Mouse (Mus musculus): Measurements from ENCODE around the gene Dpagt1.
"Not testable (repeated sequence)": the region's sequence is repeated elsewhere in the genome, so short reads cannot be mapped to it uniquely, and the experiment has no call there.

Dpagt1 gene

DNA sequence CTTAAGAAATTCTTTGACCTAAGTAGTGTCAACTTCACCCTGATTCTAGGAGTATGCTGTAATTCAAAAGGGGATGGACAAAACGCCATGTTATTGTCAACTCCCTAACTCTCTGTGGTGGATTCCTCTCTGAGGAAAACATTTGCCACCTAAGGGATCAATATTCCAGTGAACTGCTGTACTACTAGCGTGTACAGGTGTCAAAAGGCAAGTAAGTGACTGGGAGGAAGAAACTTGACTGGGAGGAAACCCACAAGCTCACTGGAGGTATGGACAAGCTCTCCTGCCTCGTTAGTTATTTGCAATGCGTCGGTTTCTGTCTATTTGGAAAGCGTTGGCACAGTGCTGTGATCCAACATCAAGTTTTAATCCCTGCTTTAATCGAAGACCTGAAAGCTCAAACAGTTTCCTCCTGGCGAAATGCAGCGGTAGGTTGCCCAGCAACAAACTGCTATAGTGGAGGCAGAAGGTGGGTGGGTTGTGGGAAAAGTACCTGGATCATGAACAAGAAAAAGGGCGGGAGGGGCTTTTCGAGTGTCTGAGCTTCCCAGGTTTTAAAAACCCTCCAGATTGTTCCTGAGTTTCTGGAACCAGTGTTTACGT, at the start of gene Dpagt1:
TSS of gene Dpagt1 (plus strand) at position 252 of the 603 bp plus-strand sequence.
- DNase-seq = no peak

DNA sequence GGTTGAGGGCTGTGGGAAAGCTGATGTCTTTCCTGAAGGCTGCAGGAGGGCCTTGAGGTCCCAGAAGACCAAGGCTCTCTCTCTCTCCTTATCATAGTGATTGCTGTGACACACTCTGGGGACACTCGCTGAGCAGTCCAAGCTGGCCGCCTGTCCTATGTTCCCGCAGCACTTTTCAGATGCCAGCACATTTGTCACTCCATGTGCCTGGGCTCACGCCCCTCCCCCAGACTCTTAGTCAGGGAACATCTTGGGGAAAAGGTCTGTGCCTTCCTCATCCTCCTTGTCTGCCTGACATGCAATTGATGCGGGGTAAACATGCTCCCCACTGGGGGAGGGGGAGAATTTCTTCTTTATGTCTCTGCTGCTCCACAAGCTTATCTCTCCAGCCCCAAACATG, 42.6 kb upstream of the Dpagt1 start:
- DNase-seq = no peak

DNA sequence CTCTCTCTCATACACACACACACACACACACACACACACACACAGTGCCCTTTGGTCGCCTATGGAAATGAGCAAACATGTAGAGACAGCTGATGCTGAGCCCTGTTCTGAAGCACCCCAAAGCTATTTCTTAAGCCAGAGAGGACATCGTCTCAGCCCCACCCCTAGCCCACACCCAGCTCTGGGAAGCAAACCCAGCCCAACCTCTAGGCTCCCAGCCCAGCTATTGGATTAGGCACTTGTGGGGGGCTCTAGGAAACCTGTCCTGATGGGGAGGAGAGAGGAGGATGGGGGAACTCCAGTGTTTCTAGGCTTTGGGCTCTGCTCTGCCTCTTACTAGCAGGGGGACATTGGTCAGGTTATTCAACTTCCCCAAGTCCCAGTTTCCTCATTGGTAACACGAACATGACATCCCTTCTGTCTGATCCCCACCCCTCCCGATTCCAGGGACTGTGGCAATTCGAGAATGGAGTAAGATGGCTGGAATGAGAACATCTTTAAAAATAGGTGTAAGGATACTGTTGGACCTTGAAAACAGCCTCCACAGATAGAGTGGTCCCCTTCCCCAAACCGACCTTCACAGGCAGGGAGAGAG, 39.5 kb upstream of the Dpagt1 start:
- DNase-seq = no peak

DNA sequence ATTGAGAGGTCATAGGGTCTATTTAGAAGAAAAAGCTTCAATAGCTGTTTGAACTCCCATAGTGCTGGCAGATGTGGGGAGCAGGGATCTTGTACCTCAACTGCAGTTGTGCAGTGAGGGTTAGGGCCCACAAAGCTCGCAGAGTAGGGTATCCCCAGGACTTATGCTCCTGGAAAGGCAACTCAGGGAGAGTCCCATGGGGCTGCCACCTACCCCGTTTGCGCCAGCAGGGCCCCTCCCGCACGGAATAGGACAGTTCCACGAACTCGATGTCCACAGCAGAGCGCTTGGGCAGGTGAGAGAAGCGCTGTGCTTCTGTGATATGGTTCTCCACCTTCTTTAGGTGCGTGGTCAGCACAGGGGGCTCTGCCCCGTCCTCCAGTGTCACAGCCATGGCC, 38.8 kb upstream of the Dpagt1 start:
- DNase-seq = no peak

DNA sequence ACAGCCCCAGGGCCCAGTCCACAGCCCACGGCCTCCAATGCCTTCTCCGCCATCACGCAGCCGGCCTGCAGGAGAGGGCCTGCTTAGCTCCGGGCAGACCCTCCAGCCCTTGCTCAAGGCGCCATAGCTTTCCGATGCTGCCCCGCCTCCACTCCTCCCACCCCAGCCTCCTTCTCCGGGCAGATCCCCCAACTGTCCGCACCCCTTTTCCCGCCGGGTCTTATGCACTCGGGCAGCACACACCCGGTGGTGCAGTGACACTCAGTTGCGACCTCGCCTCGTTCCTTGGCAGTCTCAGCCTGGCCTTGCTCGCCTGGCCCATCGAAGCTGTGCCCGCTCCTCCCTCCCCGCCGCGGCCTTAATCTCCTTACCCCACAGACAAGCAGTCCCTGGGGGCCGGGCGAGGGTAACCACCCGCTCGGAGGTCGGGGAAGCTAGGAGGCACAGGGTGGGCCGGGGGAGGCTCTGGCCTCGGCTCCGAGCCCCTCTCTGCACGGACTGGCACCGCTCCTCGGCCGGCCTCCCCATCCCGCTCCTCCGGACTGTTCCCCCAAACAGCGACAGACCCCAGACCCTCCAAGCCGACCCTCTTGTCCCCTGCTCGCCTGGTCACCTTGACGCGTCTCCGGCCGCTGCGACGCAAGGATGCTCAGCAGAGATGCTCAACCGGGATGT, 38.3 kb upstream of the Dpagt1 start:
- no peak for DNase-seq

DNA sequence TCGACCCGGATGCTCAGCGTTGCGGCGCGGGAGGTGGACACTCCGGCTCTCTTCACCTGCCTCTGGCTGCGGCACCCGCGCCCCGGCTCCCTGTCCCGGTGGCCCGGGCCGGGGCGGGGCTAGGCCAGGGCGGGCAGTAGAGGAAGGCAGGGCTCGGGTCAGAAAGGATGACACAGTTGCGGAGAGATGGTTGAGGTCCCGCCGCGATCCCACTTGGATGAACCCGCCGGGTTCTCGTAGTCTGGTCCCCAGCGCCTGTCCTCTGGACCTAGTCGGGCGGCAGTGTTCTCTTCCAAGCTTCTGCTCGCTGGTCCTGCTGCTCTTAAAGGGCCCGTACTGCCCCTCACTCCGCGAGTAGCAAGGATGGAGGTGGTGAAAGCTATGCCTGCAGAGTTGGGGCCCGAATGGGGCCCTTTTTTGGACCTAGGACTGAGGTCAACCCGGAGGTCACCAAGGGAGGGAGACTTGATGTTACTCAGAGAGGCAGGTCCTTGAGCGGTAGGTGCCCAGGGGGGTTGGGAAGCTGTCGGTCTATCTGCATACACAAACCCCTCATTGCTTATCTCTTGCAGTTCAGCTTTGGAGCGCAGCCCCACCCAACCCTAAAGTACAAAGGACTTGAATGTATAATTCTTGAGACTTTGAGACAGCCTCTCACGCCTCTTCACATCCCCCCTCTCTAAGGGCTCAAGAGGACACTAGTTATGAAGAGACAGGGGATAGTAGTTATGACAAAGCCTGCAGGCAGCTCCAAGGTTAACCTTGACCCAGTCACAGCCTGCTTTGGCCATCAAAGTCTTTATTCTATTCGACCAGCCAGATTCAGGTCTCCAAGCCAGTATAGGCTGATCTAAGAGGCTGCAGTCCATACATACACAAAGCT, 37.5 kb upstream of the Dpagt1 start, which contains the start of gene Abcg4:
TSS of gene Abcg4 (minus strand) at position 540 of the 883 bp plus-strand sequence.
- no peak for DNase-seq

DNA sequence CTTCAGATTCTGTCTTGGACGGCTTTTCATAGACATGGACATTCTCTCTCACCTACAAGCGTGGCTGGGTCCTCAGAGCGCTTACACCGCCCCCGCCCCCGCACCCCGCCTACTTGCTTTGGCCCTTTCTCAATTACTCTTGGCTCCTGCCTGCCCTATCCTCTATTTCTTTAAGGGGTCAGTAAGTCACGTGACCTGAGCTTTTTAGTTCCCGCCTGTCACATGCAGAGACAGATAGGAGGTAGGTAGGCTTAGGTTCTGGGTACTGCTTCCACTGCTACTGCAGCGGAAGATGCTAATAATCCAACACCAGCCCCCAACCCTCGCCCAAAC, 36.9 kb upstream of the Dpagt1 start:
- DNase-seq = no peak

DNA sequence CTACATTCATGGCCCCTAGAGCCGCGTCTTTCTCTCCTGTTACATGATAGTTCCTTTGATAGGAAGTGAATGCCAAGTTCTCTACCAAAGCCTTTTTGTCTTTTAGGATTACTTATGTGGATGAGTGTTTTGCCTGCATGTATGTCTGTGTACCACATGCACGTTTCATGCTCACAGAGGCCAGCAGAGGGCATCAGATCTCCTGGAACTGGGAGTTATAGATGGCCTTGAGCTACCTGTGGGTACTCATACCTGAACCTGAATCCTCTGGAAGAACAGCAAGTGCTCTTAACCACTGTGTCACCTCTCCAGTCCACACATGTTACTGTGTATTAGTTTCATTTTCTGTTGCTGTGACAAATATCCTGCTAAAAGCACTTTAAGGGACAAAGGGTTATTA, 33.3 kb upstream of the Dpagt1 start:
- DNase-seq = peak; percentile 82

DNA sequence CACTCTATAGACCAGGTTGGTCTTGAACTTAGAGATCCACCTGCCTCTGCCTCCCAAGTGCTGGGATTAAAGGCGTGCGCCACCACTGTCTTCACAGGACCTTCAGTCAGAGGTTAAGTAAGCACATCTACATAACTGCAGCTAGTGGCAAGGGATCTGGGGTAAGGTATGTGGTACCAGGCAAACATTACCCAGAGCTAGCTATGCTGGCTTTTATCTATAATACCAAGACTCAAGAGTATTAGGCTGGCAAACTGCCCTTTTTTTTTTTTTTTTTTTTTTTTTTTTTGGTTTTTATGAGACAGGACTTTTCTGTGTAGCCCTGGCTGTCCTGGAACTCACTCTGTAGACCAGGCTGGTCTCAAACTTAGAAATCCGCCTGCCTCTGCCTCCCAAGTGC, 25.8 kb upstream of the Dpagt1 start:
- DNase-seq = not testable (repeated sequence)

DNA sequence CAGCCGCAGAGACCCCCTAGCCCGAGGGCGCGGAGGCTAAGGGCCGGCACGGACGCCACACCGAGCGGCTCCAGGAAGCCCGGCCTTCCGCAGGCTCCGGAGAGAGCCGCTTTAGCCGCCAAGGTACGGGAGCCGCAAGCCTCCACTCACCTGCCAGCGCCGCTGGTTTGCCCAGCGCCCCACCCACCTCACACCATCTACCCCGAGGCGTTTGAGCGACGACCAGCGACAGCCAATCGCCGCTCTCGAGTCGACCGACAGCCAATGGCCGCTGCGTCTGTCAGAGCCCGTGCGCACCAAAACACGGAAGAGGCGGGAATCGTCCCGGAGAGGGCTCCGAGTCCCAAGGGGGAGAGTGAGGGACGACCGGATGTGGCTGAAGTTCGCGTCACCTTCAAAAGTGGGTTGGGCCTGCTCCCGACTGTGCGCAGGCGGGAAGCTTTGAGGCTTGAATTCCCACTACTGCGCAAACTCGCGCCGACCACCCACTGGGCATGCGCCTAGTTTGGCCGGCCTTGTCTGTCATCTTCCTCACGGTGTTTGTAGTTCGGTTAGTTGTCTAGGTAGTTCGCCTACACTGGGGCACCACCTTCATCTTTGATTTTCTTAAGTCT, 20.2 kb upstream of the Dpagt1 start, which contains the start of gene Hinfp:
TSS of gene Hinfp (minus strand) at position 206 of the 614 bp plus-strand sequence.
- DNase-seq = peak; percentile 93

DNA sequence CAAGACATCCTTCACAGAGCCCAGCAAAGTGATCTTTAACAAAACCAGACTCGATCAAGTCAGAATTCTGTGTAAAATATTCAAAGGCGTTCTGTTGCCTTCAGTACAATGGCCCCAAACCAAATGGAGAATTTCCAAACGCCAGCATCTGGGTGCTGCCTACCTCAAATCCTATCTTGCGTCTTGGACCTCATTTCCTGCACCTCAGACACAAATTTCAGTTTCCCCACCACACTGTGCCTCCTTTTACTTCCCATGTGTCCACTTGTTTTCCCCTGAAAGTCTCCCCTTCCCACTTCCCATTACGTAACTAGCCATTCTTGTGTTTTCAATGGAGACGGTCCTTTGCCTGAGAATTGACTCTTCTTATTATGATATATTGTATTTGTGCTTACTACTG, 19.3 kb upstream of the Dpagt1 start:
- DNase-seq = no peak

DNA sequence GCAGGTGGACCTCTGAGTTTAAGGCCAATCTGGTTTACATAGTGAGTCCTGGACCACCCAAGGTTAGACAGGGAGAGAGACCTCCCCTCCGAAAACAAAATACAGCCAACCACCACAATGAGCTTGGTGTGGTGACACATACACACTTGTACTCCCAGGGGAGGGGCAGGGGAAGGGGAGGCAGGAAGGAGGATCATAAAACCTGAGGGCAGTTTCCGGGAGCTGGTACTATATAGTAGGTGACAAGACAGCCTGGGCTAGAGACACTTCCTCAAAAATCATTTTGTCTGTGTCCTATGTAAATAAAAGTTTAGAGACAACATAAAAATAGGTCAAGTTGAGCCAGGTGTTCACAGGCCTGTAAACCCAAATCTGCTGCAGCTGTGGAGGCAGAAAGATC, 18.6 kb upstream of the Dpagt1 start:
- peak; percentile 49 for DNase-seq

DNA sequence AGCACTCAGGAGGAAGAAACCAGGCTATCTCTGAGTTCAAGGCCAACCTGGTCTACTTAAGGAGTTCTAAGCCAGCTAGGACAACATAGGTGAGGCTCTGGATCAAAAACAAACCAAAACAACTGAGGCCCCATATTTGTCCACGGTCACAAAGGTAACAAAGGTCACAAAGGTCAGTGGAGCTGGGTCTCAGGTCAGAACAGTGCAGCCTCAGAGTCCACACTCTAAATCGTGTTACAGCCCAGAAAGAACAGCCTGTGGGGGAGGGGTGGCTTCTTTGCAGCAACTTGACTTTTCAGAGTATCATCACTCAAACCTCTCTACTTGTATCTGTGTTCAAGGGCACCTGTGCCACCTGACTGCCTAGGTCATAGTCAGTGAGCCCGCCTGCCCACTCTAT, 16.1 kb upstream of the Dpagt1 start:
- no peak for DNase-seq

DNA sequence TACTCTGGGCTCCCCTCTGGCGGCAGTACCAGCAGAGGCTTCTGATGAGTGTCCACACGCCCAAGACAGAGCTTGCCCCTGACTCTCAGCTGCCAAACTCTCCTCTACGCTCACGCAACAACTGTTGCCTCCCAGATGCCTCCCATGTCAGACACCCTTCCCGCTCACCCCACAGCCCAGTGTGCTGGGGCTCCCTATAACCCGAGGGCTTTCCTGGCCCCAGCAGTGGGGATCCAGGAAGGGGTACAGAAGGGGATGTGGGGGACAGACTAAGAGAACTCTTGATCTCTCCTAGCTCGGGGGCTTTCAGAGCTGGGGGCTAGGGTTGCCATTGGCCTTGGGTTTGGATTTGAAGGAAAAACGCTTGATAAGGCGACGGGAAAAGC, 15.1 kb upstream of the Dpagt1 start:
- no peak for DNase-seq

DNA sequence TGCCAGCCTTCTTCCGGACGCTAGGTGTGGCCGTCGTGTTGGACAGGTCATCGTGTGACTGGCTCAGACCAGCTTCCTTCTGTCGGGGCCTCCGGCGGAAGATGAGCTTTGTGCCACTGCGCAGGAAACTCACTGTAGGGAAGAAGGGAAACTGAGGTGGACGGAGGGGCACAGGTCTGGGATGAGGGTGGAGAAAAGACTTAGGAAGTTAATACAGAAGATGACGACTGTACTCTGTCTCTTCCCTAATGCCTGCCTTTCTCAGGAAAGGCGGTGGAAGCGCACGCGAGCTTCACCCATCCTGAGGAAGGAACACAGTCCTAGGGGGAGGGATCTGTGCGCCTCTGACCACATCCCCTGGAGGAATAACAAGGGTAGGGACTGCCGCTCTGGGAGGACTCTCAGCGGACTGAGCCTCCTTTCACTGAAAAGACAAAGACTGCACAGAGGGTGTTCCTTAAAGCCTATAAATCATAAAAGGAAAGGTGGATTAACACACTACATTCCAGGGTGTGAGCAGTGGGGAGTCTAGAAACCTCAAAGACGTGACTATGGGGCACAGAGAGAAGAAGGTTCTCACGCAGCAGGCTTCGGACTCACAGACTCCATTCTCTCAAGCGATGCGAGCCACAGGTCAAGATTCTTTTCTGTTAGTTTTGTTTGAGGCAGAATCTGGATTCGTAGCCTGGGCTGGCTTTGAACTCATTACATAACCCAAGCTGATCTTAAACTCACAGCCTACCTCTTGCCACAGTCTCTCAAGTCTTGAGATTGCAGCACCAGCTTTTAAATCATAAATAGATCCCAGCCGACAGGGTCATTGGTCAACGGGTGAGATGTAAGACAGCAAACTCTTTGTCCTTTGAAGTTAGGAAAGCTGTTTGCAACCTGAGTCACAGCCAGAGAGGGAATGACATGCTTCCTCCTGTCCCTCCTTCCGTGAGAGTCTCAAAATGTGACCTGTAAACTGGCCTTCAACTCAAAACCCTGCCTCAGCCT, 14.4 kb upstream of the Dpagt1 start:
- no peak for DNase-seq

DNA sequence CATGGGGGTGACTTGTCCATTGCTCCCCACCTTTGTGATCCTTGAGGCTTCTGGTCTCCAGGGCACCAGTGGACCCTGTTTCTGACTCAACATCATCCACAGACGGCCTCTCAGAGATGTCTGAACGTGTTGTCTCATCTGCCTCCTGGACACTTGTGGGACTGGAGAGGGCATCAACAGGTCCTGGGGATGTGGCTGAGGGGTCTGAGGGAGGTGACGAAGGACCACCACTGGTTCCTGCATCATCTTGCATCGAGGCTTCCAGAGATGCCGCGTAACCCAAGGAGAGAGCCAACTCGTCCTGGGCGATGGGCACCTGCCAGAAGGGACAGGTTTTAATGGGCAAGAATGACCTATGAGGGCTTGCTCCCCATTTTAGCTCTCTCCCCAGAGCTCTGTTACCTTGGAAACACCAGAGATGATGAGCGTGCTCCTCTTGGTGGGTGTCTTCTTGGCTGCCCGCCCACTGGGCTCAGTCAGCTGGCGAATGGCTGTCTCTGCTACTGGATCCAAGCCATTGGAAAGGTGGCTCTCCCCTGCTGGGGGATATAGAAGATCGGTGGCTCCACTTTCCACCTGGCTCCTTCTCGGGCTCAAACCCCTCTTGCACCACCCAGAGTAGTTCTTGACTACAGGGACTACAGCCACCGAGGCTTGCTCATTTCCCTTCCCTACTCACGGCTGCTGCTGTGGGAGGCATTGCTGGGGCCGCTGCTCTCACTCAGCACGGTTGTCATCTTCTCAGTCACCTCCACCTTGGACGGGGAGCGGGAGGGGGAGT, 12.2 kb upstream of the Dpagt1 start:
- DNase-seq = no peak

DNA sequence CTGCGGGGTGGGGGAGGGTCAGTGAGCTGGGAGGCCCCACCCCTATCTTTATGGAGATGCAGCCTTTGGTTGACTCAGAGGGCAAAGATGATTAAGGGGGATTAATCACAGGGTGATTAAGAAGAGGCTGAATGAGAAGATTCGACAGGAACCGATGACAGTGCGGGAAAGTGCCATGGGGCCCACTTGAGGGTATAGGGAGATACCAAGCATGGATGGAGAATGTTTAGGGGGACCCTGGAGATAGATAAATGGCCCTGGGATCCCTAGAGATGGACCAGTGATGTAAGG, 11.6 kb upstream of the Dpagt1 start:
- no peak for DNase-seq

DNA sequence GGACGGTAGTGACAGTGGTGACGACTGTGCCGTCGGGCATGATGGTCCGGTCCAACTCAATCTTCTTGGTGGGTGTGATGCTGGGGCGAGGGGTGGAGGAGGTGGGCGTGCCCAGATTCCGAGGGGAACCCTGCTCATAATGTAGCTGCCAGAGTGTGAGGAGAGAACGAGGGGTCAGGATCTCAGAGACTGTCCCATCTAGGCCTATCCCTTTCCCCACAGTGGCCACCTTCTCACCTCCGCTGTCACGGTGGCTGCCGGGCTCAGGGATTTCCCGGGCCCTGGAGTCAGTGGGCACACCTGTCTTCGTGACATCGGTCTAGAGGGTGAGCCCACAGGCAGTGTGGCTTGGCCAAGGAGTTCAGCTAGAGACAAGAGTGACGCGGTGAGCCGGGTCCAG, 10.9 kb upstream of the Dpagt1 start:
- DNase-seq = no peak

DNA sequence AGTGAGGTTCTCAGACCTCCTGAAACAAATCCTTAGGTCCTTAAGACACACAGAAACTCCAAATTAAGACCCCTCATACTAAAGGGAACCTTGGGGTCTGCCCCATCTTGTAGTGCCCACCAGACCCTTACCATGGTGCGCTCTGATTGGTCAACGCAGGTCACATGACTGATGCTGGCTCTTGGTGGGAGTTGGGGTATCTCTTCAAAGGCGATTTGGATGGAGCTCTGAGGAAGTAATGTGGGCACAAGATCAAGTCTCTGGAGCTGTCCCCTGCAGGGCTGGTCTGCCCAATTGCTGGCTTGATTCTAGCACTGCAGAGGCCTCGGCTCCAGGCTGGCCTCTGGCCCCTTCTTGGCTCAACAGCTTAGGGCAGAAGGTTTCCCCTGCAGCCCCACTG, 8.4 kb upstream of the Dpagt1 start:
- DNase-seq = no peak

DNA sequence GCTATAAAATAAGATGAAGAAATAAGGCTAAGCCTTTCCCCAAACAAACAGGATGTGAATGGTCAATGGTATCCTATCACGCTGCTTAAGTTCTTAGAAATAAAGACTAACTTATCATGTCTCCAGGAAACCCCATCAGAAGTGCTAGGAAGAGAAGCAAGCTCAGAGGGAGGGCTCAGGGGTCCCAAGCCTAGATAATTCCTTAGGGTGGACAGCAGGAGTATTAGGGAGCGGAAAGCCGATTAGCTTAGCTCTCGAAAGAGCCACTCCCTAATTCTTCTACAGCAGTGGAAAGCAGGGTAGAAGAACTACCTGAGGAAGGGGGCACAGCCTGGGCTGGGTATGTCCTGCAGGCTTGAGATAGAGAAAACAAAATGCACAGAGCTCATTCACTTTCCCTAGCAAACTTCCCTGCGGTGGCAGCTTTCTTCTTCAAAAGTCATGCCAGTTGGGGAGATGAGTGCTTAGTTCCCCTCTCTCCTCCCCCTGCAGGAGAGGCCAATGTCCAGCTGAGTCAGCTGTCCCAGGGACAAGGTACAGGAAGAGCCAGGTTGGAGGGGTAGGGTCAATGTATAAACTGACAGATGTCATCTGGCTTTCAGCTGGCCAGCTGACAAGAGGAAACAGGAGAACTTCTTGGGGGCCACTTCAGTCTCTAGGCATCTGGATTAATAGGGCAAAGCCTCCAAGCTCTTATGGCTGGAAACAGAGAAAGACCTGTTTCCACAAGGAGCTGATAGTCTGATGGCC, 7.6 kb upstream of the Dpagt1 start:
- DNase-seq = no peak

DNA sequence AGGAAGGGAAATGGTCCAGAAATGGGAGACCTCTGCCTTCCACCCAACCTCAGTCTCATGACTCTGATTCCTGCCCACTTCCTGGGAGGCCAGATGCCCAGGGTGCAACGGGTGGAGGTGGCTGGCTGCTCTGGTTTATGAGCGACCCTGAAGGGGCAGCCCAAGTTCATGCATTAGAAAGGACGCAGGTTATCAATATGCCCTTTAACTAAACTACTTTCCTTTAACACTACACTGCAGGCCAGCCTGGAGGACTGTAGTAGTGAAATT, 7.1 kb upstream of the Dpagt1 start:
- DNase-seq = peak; percentile 32
